Mouse (Mus musculus) embryonic facial prominence, embryonic 13.5 days (tissue): ENCODE data around the gene Clns1a. TPM values are rescaled to one million over a fixed set of nuclear protein-coding genes. Genes with fewer than 3 reads are reported as not detected.

ENCODE experiments used
- ATAC-seq: fragments of 200-750 bp; cut with Nextera tagmentation; 2 replicates; pipeline ENCODE4 v1.8.0; 2017; ENCODE audit warnings: low read depth; ENCODE audit not compliant: insufficient number of reproducible peaks, insufficient read depth, low FRiP score, low TSS enrichment
- H3K27ac ChIP-seq: fragments of 300-500 bp; sonication (generic); 2 replicates; pipeline ENCODE4 v1.5.1; 2015; ENCODE audit warnings: moderate library complexity, mild to moderate bottlenecking, inconsistent platforms
- H3K27me3 ChIP-seq: fragments of 300-500 bp; sonication (generic); 2 replicates; pipeline ENCODE4 v1.6.1; 2015; ENCODE audit warnings: mild to moderate bottlenecking, inconsistent platforms
- H3K36me3 ChIP-seq: fragments of 300-500 bp; sonication (generic); 2 replicates; pipeline ENCODE4 v1.6.1; 2015; ENCODE audit warnings: mild to moderate bottlenecking, inconsistent platforms
- H3K4me1 ChIP-seq: fragments of 300-500 bp; sonication (generic); 2 replicates; pipeline ENCODE4 v1.6.1; 2015; ENCODE audit warnings: inconsistent platforms
- H3K4me2 ChIP-seq: fragments of 300-500 bp; sonication (generic); 2 replicates; pipeline ENCODE4 v1.6.1; 2015; ENCODE audit warnings: moderate library complexity, mild to moderate bottlenecking, inconsistent platforms
- H3K4me3 ChIP-seq: fragments of 300-500 bp; sonication (generic); 2 replicates; pipeline ENCODE4 v1.5.1; 2015; ENCODE audit warnings: mild to moderate bottlenecking, inconsistent platforms
- H3K9ac ChIP-seq: fragments of 300-500 bp; sonication (generic); 2 replicates; pipeline ENCODE4 v1.6.1; 2015; ENCODE audit warnings: mild to moderate bottlenecking, inconsistent platforms
- H3K9me3 ChIP-seq: fragments of 300-500 bp; sonication (generic); 2 replicates; pipeline ENCODE4 v1.6.1; 2016; ENCODE audit warnings: inconsistent platforms
- WGBS: fragments of 180-500 bp; shearing (Covaris S2); methylation state at CpG from one replicate; pipeline ENCODE4 v1.1.7; 2015; ENCODE audit warnings: mixed read lengths; 5-methylcytosine and 5-hydroxymethylcytosine counted together
- polyA plus RNA-seq: library from polyadenylated mRNA; unstranded; fragments of >200 nt; fragmentation: Nextera tagmentation; extraction: Ambion mirVana; gene quantifications from 2 replicates; pipeline ENCODE4 v1.2.1, GENCODE M21; 2015

Clns1a gene
- polyA plus RNA-seq, 1 experiment from 2014 or later = 223 TPM

GRCm38 (mm10) chr7:97747787-97748497, 51.5 kb downstream of the Clns1a start:
- WGBS = 26% methylated on average over 28 of the region's 28 CpGs
- H3K27me3 ChIP-seq = no peaks in the 10 kb centered on the region
- no peaks in the 10 kb centered on the region for H3K36me3 ChIP-seq
- H3K4me2 ChIP-seq = peak overlapping the region; percentile 51
- H3K4me1 ChIP-seq = peaks cover 23% of the 10 kb centered on the region
- no peaks in the 10 kb centered on the region for H3K9me3 ChIP-seq
- ATAC-seq = peak; percentile 63; the same call in 1 of the 2 replicates
- H3K9ac ChIP-seq = 0 out of 2 replicates have a peak overlapping the region, but pooled peaks have one; percentile 61
- H3K27ac ChIP-seq = no peak overlapping the region
- 0 out of 2 replicates have a peak overlapping the region, but pooled peaks have one; percentile 16 for H3K4me3 ChIP-seq

- H3K27ac ChIP-seq = peak overlapping the region; percentile 48; the same call in 1 of the 2 replicates
- peaks cover 23% of the 10 kb centered on the region for H3K4me1 ChIP-seq
- H3K4me2 ChIP-seq = peak overlapping the region; percentile 51
- 57% methylated on average over 10 of the region's 10 CpGs for WGBS
- no peak overlapping the region for H3K4me3 ChIP-seq
- no peak overlapping the region for H3K9ac ChIP-seq
- no peaks in the 10 kb centered on the region for H3K9me3 ChIP-seq
- H3K36me3 ChIP-seq = no peaks in the 10 kb centered on the region
- ATAC-seq = no peak
- H3K27me3 ChIP-seq = no peaks in the 10 kb centered on the region
Observed at GRCm38 (mm10) chr7:97748527-97749206, 52.2 kb downstream of the Clns1a start.

- 34% methylated on average over 19 of the region's 19 CpGs for WGBS
- no peak overlapping the region for H3K9ac ChIP-seq
Observed at GRCm38 (mm10) chr7:97749207-97750190, 53.1 kb downstream of the Clns1a start.

GRCm38 (mm10) chr7:97756967-97757881, 60.8 kb downstream of the Clns1a start:
- no peaks in the 10 kb centered on the region for H3K9me3 ChIP-seq
- no peaks in the 10 kb centered on the region for H3K36me3 ChIP-seq
- no peak for ATAC-seq
- no peak overlapping the region for H3K27ac ChIP-seq
- peak overlapping the region; percentile 28 for H3K4me2 ChIP-seq
- WGBS = 38% methylated on average over 18 of the region's 18 CpGs
- H3K9ac ChIP-seq = no peak overlapping the region
- no peak overlapping the region for H3K4me3 ChIP-seq
- peaks cover 9% of the 10 kb centered on the region; the same call in 1 of the 2 replicates for H3K4me1 ChIP-seq
- no peaks in the 10 kb centered on the region for H3K27me3 ChIP-seq

More at GRCm38 (mm10) chr7:97749207-97750190, 53.1 kb downstream of the Clns1a start:
- Histone ChIP-seq H3K4me2 (peak overlapping the region; percentile 51), H3K27me3 (no peaks in the 10 kb centered on the region), H3K27ac (peak overlapping the region; percentile 48; the same call in 1 of the 2 replicates), H3K36me3 (no peaks in the 10 kb centered on the region), H3K4me3 (0 out of 2 replicates have a peak overlapping the region, but pooled peaks have one; percentile 4), H3K4me1 (peaks cover 23% of the 10 kb centered on the region), H3K9me3 (no peaks in the 10 kb centered on the region)
- ATAC-seq = no peak

- ATAC-seq = no peak
- H3K9me3 ChIP-seq = no peaks in the 10 kb centered on the region
- H3K36me3 ChIP-seq = no peaks in the 10 kb centered on the region
- no peak overlapping the region for H3K4me2 ChIP-seq
- no peak overlapping the region for H3K4me3 ChIP-seq
- no peak overlapping the region for H3K9ac ChIP-seq
- WGBS = 66% methylated on average over 11 of the region's 11 CpGs
- H3K27me3 ChIP-seq = no peaks in the 10 kb centered on the region
- H3K27ac ChIP-seq = no peak overlapping the region
- 0 out of 2 replicates have a peak, but pooled peaks cover 2% of the 10 kb centered on the region for H3K4me1 ChIP-seq
Observed at GRCm38 (mm10) chr7:97764591-97764990, 68.2 kb downstream of the Clns1a start.

- WGBS = 86% methylated on average over 21 of the region's 21 CpGs
Observed at GRCm38 (mm10) chr7:97765181-97765962, 68.9 kb downstream of the Clns1a start.

GRCm38 (mm10) chr7:97765963-97766347, 69.5 kb downstream of the Clns1a start:
- Histone ChIP-seq H3K27ac (no peak overlapping the region), H3K27me3 (no peaks in the 10 kb centered on the region), H3K4me2 (no peak overlapping the region), H3K36me3 (no peaks in the 10 kb centered on the region), H3K4me1 (0 out of 2 replicates have a peak, but pooled peaks cover 2% of the 10 kb centered on the region), H3K4me3 (no peak overlapping the region), H3K9ac (no peak overlapping the region), H3K9me3 (no peaks in the 10 kb centered on the region)
- 80% methylated on average over 5 of the region's 5 CpGs for WGBS
- no peak for ATAC-seq

More at GRCm38 (mm10) chr7:97765181-97765962, 68.9 kb downstream of the Clns1a start:
- no peaks in the 10 kb centered on the region for H3K9me3 ChIP-seq
- no peaks in the 10 kb centered on the region for H3K27me3 ChIP-seq
- H3K27ac ChIP-seq = no peak overlapping the region
- no peaks in the 10 kb centered on the region for H3K36me3 ChIP-seq
- H3K4me3 ChIP-seq = no peak overlapping the region
- ATAC-seq = no peak
- H3K9ac ChIP-seq = no peak overlapping the region
- H3K4me2 ChIP-seq = no peak overlapping the region
- H3K4me1 ChIP-seq = 0 out of 2 replicates have a peak, but pooled peaks cover 2% of the 10 kb centered on the region

- Histone ChIP-seq H3K27ac (no peak overlapping the region), H3K9me3 (no peaks in the 10 kb centered on the region), H3K4me2 (no peak overlapping the region), H3K4me3 (no peak overlapping the region), H3K27me3 (no peaks in the 10 kb centered on the region), H3K36me3 (no peaks in the 10 kb centered on the region), H3K9ac (no peak overlapping the region), H3K4me1 (0 out of 2 replicates have a peak, but pooled peaks cover 2% of the 10 kb centered on the region)
- 78% methylated on average over 9 of the region's 9 CpGs for WGBS
- no peak for ATAC-seq
Observed at GRCm38 (mm10) chr7:97766406-97767166, 70.2 kb downstream of the Clns1a start.

GRCm38 (mm10) chr7:97767841-97768240, 71.4 kb downstream of the Clns1a start:
- H3K36me3 ChIP-seq = no peaks in the 10 kb centered on the region
- WGBS = 75% methylated on average over 8 of the region's 8 CpGs
- H3K4me1 ChIP-seq = no peaks in the 10 kb centered on the region
- no peaks in the 10 kb centered on the region for H3K27me3 ChIP-seq
- no peaks in the 10 kb centered on the region for H3K9me3 ChIP-seq
- no peak overlapping the region for H3K9ac ChIP-seq
- no peak overlapping the region for H3K4me2 ChIP-seq
- ATAC-seq = no peak
- no peak overlapping the region for H3K4me3 ChIP-seq
- H3K27ac ChIP-seq = no peak overlapping the region
